In the genomic region with DNA sequence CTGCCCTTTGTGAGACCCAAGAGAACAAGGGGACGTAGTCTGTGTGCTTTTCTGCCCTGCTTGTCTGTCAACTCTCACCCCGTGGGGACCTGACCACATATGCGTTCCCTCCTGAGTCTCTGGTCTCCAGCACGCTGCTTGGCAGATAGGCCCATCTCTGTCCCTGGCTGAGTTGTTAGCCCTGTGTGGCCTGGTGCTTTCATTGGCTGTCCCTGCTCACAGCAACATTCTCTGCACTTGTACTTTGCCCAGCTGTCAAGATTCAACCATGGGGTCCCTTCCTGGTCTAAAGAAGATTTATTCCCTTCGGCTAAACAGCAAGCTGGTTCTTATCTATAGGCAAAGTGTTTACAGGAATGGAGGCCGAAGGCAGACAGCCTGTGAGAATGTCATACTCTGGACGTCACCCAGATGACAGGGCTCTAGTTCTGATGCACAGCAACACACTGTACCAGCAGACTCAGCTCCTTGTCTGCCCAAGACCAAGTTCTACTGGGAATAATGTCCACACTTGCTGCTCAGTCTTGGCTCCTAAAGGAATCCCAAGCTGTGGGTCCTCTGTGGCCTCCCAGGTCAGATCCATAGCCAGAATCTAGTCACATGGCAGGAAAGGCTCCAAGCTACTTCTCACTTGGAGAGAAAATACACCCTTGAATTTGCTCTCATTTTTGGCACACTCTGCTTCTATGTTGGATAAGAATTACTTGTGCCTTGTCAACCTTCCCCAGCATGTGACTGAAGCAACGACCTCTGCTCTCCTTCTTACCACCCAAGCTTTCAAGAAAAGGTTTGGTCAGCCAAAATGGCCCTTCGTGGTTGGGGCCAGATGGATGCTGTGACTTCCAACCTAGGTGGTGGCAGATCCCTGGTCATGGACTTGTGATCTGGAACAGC, we compare ENCODE assay signal across 9 mouse cellular contexts. TPM values are rescaled to one million over a fixed set of nuclear protein-coding genes. Genes with fewer than 3 reads are reported as not detected.
DNase-seq lines count a peak whose midpoint lies in the region; ATAC-seq lines count a peak whose summit lies in the region.
"Had no signal": no experiment of that assay in that cellular context is flagged by ENCODE, and none has a peak within 500 bp of the region (broad histone marks: within the 10 kb centered on the region; RNA-seq: fewer than 3 reads in every experiment).

No protein-coding gene starts in this region.

- no peak overlapping the region for H3K4me3 ChIP-seq in hindbrain, embryonic 14.5 days (replicated peaks; ENCODE audit: low read length)

- DNase-seq in kidney, adult 9 months: peak; percentile 25
- no peak for DNase-seq in kidney, adult 11 months
- DNase-seq in heart, adult 18-20 months: peak; percentile 74 to 87
- DNase-seq in heart, postnatal 36 days: peak; percentile 38 to 60
- peak; percentile 58 for DNase-seq in lung, postnatal 36 days
- no peak for DNase-seq in hindbrain, embryonic 14.5 days (ENCODE audit: low spot score)
- DNase-seq in left cerebral cortex, adult 8-10 months (ENCODE audit: low spot score in 2 of 2): no peak
- no peak for DNase-seq in left cerebral cortex, adult 18-20 months (ENCODE audit: low spot score in 2 of 2)
- DNase-seq: thymus, adult 18-20 months had no signal

- no peaks in the 10 kb centered on the region for H3K4me1 ChIP-seq in hindbrain, embryonic 14.5 days (replicated peaks; ENCODE audit: control insufficient read depth, insufficient read depth, low read length)

- peaks cover 4% of the 10 kb centered on the region; the same call in 1 of the 2 replicates for H3K9me3 ChIP-seq in hindbrain, embryonic 14.5 days (ENCODE audit: control insufficient read depth, low read length)

- 84% methylated on average over 9 of the region's 9 CpGs for WGBS in hindbrain, embryonic 14.5 days

- H3K27me3 ChIP-seq in hindbrain, embryonic 14.5 days (ENCODE audit: control insufficient read depth, insufficient read depth, low read length): no peaks in the 10 kb centered on the region

- no peak overlapping the region for H3K27ac ChIP-seq in hindbrain, embryonic 14.5 days

- no peak overlapping the region for H3K9ac ChIP-seq in hindbrain, embryonic 14.5 days

- intact Hi-C loops in heart, postnatal 36 days (cut with DNase I): no loop called here

- H3K4me2 ChIP-seq in hindbrain, embryonic 14.5 days (replicated peaks): no peak overlapping the region

- no peak for ATAC-seq in hindbrain, embryonic 14.5 days (ENCODE audit: low FRiP score)

- H3K36me3 ChIP-seq in hindbrain, embryonic 14.5 days (replicated peaks; ENCODE audit: control insufficient read depth, insufficient read depth): no peaks in the 10 kb centered on the region

RNA-seq across cellular contexts. Expression of gene Twist2, which starts 55.8 kb away (rescaled TPM):
- 1 to 10 TPM in 1 of 2 experiments, under 1 TPM in 1; 0.80 to 1.3 TPM for total RNA-seq in heart, adult 18-20 months (2021)
- total RNA-seq in heart, postnatal 36 days (2021): 1 to 10 TPM; 1.1 to 1.7 TPM
- polyA plus RNA-seq in hindbrain, embryonic 14.5 days (2014; fragmentation: Nextera tagmentation; extraction: Ambion mirVana): 1.4 and 2.0 TPM in 2 replicates
- 1 to 10 TPM; 1.3 to 2.4 (median 1.6) TPM for total RNA-seq in left cerebral cortex, adult 8-10 months (2022)
- total RNA-seq in left cerebral cortex, adult 18-20 months (2021): 1 to 10 TPM; 1.1 to 1.8 TPM

Comparison
In these comparisons a context has a peak if more than half of its experiments do, and no peak if none do; other contexts are left out.
1. DNase-seq: peak in kidney, adult 9 months (single experiment), heart, adult 18-20 months (2 of 2), heart, postnatal 36 days (2 of 2) and lung, postnatal 36 days (single experiment); none in kidney, adult 11 months (single experiment), hindbrain, embryonic 14.5 days (single experiment), left cerebral cortex, adult 8-10 months (0 of 2) and left cerebral cortex, adult 18-20 months (0 of 2).